Mouse (Mus musculus) CD4-positive, CD25-positive, alpha-beta regulatory T cell, adult 4 months (primary cell): Measurements from ENCODE around the gene Tigit. TPM values are rescaled to one million over a fixed set of nuclear protein-coding genes. Genes with fewer than 3 reads are reported as not detected.

Source experiments
- ATAC-seq: one replicate; pipeline ENCODE4 v1.8.0; 2017
- polyA plus RNA-seq, 2 experiments: library from polyadenylated mRNA; unstranded; fragments of 100-300 nt; shearing (Covaris generic); gene quantifications; one replicate each; pipeline ENCODE4 v1.2.1; 2017

Gene Tigit
- polyA plus RNA-seq = 100 to 1,000 TPM; 309 to 452 TPM

- peak; percentile 76 for ATAC-seq
Measured at GRCm38 (mm10) chr16:43663978-43664579, at the start of gene Tigit. Tigit (minus strand) TSS chr16:43664146.

GRCm38 (mm10) chr16:43711361-43711760 lies 47.4 kb upstream of the Tigit start:
- ATAC-seq = no peak

GRCm38 (mm10) chr16:43710651-43711050 lies 46.7 kb upstream of the Tigit start:
- no peak for ATAC-seq

- no peak for ATAC-seq
Measured at GRCm38 (mm10) chr16:43710134-43710475, 46.2 kb upstream of the Tigit start.

- ATAC-seq = peak; percentile 86
Measured at GRCm38 (mm10) chr16:43709432-43710133, 45.6 kb upstream of the Tigit start.

- ATAC-seq = peak; percentile 59
Measured at GRCm38 (mm10) chr16:43709062-43709413, 45.1 kb upstream of the Tigit start.

GRCm38 (mm10) chr16:43708335-43709061 lies 44.6 kb upstream of the Tigit start:
- ATAC-seq = peak; percentile 51

- ATAC-seq = peak; percentile 10
Measured at GRCm38 (mm10) chr16:43701765-43702504, 38.0 kb upstream of the Tigit start.

- no peak for ATAC-seq
Measured at GRCm38 (mm10) chr16:43700575-43700974, 36.6 kb upstream of the Tigit start.

- ATAC-seq = peak; percentile 70
Measured at GRCm38 (mm10) chr16:43698735-43699649, 35.0 kb upstream of the Tigit start.

- no peak for ATAC-seq
Measured at GRCm38 (mm10) chr16:43697772-43698171, 33.8 kb upstream of the Tigit start.

- ATAC-seq = peak; percentile 18
Measured at GRCm38 (mm10) chr16:43695852-43696251, 31.9 kb upstream of the Tigit start.

GRCm38 (mm10) chr16:43694104-43694503 lies 30.2 kb upstream of the Tigit start:
- ATAC-seq = peak; percentile 12

- no peak for ATAC-seq
Measured at GRCm38 (mm10) chr16:43692611-43693010, 28.7 kb upstream of the Tigit start.

- ATAC-seq = no peak
Measured at GRCm38 (mm10) chr16:43691741-43692140, 27.8 kb upstream of the Tigit start.

- ATAC-seq = no peak
Measured at GRCm38 (mm10) chr16:43690912-43691311, 27.0 kb upstream of the Tigit start.

GRCm38 (mm10) chr16:43690211-43690690 lies 26.3 kb upstream of the Tigit start:
- peak; percentile 84 for ATAC-seq

- ATAC-seq = no peak
Measured at GRCm38 (mm10) chr16:43687968-43688367, 24.0 kb upstream of the Tigit start.

- ATAC-seq = no peak
Measured at GRCm38 (mm10) chr16:43674400-43674799, 10.5 kb upstream of the Tigit start.

- no peak for ATAC-seq
Measured at GRCm38 (mm10) chr16:43672697-43673096, 8.8 kb upstream of the Tigit start.

- ATAC-seq = no peak
Measured at GRCm38 (mm10) chr16:43671972-43672371, 8.0 kb upstream of the Tigit start.

GRCm38 (mm10) chr16:43668294-43668693 lies 4.3 kb upstream of the Tigit start:
- ATAC-seq = no peak
